Mouse (Mus musculus) myocyte (in vitro differentiated cells): ENCODE data around the gene Rad51c. TPM values are rescaled to one million over a fixed set of nuclear protein-coding genes. Genes with fewer than 3 reads are reported as not detected.

Source experiments
- H3K27me3 ChIP-seq: one replicate; pipeline ENCODE4 v1.6.1; 2011; ENCODE audit not compliant: control insufficient read depth, insufficient read depth, insufficient read length
- H3K36me3 ChIP-seq: one replicate; pipeline ENCODE4 v1.6.1; 2011; ENCODE audit not compliant: control insufficient read depth, insufficient read depth
- H3K4me2 ChIP-seq: one replicate; pipeline ENCODE4 v1.6.1; 2011; ENCODE audit warnings: low read depth, control low read depth
- H3K4me3 ChIP-seq: one replicate; pipeline ENCODE4 v1.5.1; 2011; ENCODE audit warnings: mild to moderate bottlenecking, control low read depth, moderate library complexity
- H3K79me2 ChIP-seq: one replicate; pipeline ENCODE4 v1.6.1; 2011; ENCODE audit not compliant: control insufficient read depth, insufficient read depth
- H3ac ChIP-seq: one replicate; pipeline ENCODE4 v1.6.1; 2011; ENCODE audit not compliant: control insufficient read depth, insufficient read length
- CEBPB ChIP-seq: IDR thresholded peaks from 2 replicates; pipeline ENCODE4 v1.6.1; 2011; ENCODE audit warnings: mild to moderate bottlenecking, moderate library complexity; ENCODE audit not compliant: poor library complexity, insufficient read depth, severe bottlenecking
- E2F4 ChIP-seq: IDR thresholded peaks from one replicate; pipeline ENCODE4 v1.6.1; 2011; ENCODE audit warnings: mild to moderate bottlenecking, control low read depth, moderate library complexity; ENCODE audit not compliant: insufficient read depth
- MAX ChIP-seq: IDR thresholded peaks from one replicate; pipeline ENCODE4 v1.6.1; 2011; ENCODE audit warnings: low read depth, mild to moderate bottlenecking, control low read depth
- MYOD1 ChIP-seq, 3 experiments: IDR thresholded peaks; one replicate each; pipeline ENCODE4 v1.6.1; 2011; ENCODE audit warnings: control low read depth in 2 of 3, low read depth in 2 of 3, mild to moderate bottlenecking in 2 of 3, moderate library complexity in 1 of 3; ENCODE audit not compliant: insufficient read length in 2 of 3, control insufficient read depth in 1 of 3
- MYOG ChIP-seq, 3 experiments: IDR thresholded peaks; one replicate each; pipeline ENCODE4 v1.6.1; 2011; ENCODE audit warnings: control low read depth in 2 of 3, low read depth in 2 of 3, mild to moderate bottlenecking in 2 of 3; ENCODE audit not compliant: insufficient read length in 2 of 3, control insufficient read depth in 1 of 3, insufficient read depth in 1 of 3
- POLR2A ChIP-seq: IDR thresholded peaks from one replicate; pipeline ENCODE4 v1.6.1; 2011; ENCODE audit warnings: low read depth, mild to moderate bottlenecking, control low read depth, moderate library complexity; ENCODE audit not compliant: insufficient read length
- POLR2AphosphoS2 ChIP-seq: IDR thresholded peaks from one replicate; pipeline ENCODE4 v1.6.1; 2011; ENCODE audit warnings: low read depth, control low read depth; ENCODE audit not compliant: insufficient read length
- REST ChIP-seq: IDR thresholded peaks from one replicate; pipeline ENCODE4 v1.6.1; 2011; ENCODE audit warnings: mild to moderate bottlenecking, control low read depth, moderate library complexity; ENCODE audit not compliant: insufficient read depth, insufficient read length
- SRF ChIP-seq: IDR thresholded peaks from one replicate; pipeline ENCODE4 v1.6.1; 2011; ENCODE audit warnings: low read depth; ENCODE audit not compliant: control insufficient read depth, insufficient read length
- TCF12 ChIP-seq: IDR thresholded peaks from one replicate; pipeline ENCODE4 v1.6.1; 2011; ENCODE audit warnings: mild to moderate bottlenecking, control low read depth; ENCODE audit not compliant: poor library complexity, insufficient read depth, severe bottlenecking
- TCF3 ChIP-seq: IDR thresholded peaks from one replicate; pipeline ENCODE4 v1.6.1; 2011; ENCODE audit warnings: low read depth, control low read depth; ENCODE audit not compliant: insufficient read length
- USF1 ChIP-seq: IDR thresholded peaks from one replicate; pipeline ENCODE4 v1.6.1; 2011; ENCODE audit warnings: low read depth, mild to moderate bottlenecking, control low read depth, moderate library complexity
- polyA plus RNA-seq: library from polyadenylated mRNA; unstranded; fragments of >200 nt; fragmentation: generic; extraction: Trizol; gene quantifications from one replicate; pipeline ENCODE4 v1.2.1, GENCODE M21; 2012; ENCODE audit warnings: missing spikeins

The Rad51c gene
- polyA plus RNA-seq, 1 experiment = 3.5 TPM

DNA sequence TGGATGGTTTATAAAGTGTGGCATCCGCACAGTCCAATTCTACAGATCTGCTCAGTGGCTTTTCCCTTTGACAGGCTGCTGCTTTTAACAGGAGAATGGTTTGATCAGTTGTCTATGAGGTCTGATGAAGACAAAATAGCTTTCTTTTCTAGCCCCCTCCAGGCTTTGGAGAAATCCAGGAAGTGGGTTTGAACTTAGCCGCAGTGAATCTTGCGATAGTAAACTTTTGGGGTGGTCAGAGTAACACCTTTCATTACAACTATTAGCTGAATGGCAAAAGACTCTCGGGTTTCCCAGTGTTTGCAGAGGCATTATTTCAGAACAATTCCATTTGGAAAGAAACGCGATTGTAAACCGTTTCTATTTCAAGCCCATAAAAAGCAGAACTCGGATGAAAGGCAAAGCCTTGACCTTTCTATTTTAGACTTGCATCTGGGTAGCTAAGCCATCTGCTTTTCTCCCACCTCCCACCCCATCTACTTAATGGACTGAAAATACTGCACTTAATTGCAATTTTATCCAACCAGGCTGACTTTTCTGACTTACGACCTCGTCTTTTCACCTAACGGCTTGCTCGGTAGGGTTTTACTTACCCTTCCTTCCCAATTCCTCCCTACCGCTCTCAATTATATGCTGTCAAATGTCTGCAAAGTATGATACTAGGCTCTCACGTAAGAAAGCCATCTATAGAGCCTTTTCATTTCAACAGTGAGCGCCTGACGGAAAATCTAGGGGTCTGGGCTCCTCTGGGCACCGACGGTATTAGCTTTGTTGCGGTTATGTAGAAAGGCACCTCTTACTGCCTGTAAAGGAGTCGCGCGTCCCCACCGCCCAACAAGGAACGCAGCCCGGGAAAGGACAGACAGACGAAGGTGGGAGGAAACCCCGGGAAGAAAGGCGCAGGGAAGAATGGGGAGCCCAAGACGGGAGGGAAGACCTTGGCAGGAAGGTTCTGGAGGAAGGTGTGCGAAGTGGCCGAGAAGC is 47.1 kb downstream of the Rad51c start:
- H3K4me3 ChIP-seq = peak overlapping the region; percentile 34
- H3ac ChIP-seq = peak overlapping the region; percentile 23
- H3K79me2 ChIP-seq = no peaks in the 10 kb centered on the region
- H3K4me2 ChIP-seq = peak overlapping the region; percentile 84
- H3K27me3 ChIP-seq = peaks cover 5% of the 10 kb centered on the region
- no peaks in the 10 kb centered on the region for H3K36me3 ChIP-seq
- TF ChIP-seq E2F4 (no peak), POLR2A (no peak), TCF12 (no peak), MAX (no peak)

DNA sequence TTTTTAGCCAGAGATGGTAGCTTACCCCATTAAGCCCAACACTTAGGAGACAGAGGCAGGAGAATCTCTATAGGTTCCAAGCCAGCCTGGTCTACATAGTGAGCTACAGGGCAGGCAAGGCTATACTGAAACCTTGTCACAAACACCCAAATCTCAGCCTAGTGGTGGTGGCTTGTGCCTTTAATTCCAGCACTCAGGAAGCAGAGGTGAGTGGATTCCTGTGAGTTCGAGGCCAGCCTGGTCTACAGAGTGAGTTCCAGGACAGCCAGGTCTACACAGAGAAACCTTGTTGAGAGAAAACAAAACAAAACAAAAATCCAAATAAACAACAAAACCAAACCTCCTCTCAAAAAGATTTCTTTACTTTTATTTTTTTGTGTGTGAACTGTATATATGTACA is 49.9 kb downstream of the Rad51c start:
- no peaks in the 10 kb centered on the region for H3K36me3 ChIP-seq
- no peak overlapping the region for H3ac ChIP-seq
- H3K27me3 ChIP-seq = peaks cover 5% of the 10 kb centered on the region
- H3K79me2 ChIP-seq = no peaks in the 10 kb centered on the region
- no peak overlapping the region for H3K4me2 ChIP-seq
- no peak overlapping the region for H3K4me3 ChIP-seq
- TF ChIP-seq MYOG (IDR thresholded peaks at IDR 0.05; ENCODE audit: control insufficient read depth in 1 of 3, insufficient read depth in 1 of 3, insufficient read length in 2 of 3, low read depth in 2 of 3) (no peak), POLR2AphosphoS2 (no peak), CEBPB (no peak), REST (no peak), MYOD1 (IDR thresholded peaks at IDR 0.05; ENCODE audit: control insufficient read depth in 1 of 3, insufficient read length in 2 of 3, low read depth in 2 of 3) (no peak), TCF12 (no peak), USF1 (no peak), MAX (no peak), TCF3 (no peak)

- Histone ChIP-seq H3K79me2 (no peaks in the 10 kb centered on the region), H3K4me2 (no peak overlapping the region), H3K4me3 (no peak overlapping the region), H3K36me3 (no peaks in the 10 kb centered on the region), H3ac (no peak overlapping the region), H3K27me3 (peaks cover 5% of the 10 kb centered on the region)
- TF ChIP-seq MYOD1 (IDR thresholded peaks at IDR 0.05; ENCODE audit: control insufficient read depth in 1 of 3, insufficient read length in 2 of 3, low read depth in 2 of 3) (no peak), MYOG (IDR thresholded peaks at IDR 0.05; ENCODE audit: control insufficient read depth in 1 of 3, insufficient read depth in 1 of 3, insufficient read length in 2 of 3, low read depth in 2 of 3) (no peak), CEBPB (no peak), MAX (no peak), POLR2A (no peak), TCF12 (no peak), E2F4 (no peak), USF1 (no peak), SRF (no peak), POLR2AphosphoS2 (no peak), TCF3 (no peak), REST (no peak)
These were observed 51.0 kb downstream of the Rad51c start for GRCm38 (mm10) chr11:87353646-87354170.

Other genes starting within 250 kb of the Rad51c start
- gene Ppm1e, start 45.9 kb downstream of the Rad51c start, polyA plus RNA-seq = 1.4 TPM
- gene Tex14, start 111 bp upstream of the Rad51c start, polyA plus RNA-seq = 0.13 TPM
- not detected for gene Gm11492, start 161.7 kb upstream of the Rad51c start, polyA plus RNA-seq
- 1.5 TPM for gene Sept4, start 163.9 kb upstream of the Rad51c start, polyA plus RNA-seq
- gene Mtmr4, start 187.2 kb upstream of the Rad51c start, polyA plus RNA-seq = 10.6 TPM
- gene Hsf5, start 212.2 kb upstream of the Rad51c start, polyA plus RNA-seq = not detected